In genomic region chr7:25003820-25004388, GRCm38 (mm10) we compare ENCODE assay signal across 22 mouse cellular contexts. TPM values are rescaled to one million over a fixed set of nuclear protein-coding genes. Genes with fewer than 3 reads are reported as not detected.
A peak's percentile ranks its signal among the peaks of the same experiment; 100 is the strongest.
DNase-seq lines count a peak whose midpoint lies in the region; ATAC-seq lines count a peak whose summit lies in the region.
"Had no signal": no experiment of that assay in that cellular context is flagged by ENCODE, and none has a peak within 500 bp of the region (broad histone marks: within the 10 kb centered on the region; RNA-seq: fewer than 3 reads in every experiment).

No protein-coding gene starts in this region.

- peak overlapping the region; percentile 84 for H3K4me2 ChIP-seq in forebrain, embryonic 12.5 days
- peak overlapping the region; percentile 71 for H3K4me2 ChIP-seq in hindbrain, embryonic 13.5 days
- peak overlapping the region; percentile 72 for H3K4me2 ChIP-seq in neural tube, embryonic 12.5 days (replicated peaks)
- H3K4me2 ChIP-seq: liver, embryonic 15.5 days had no signal

- peaks cover 52% of the 10 kb centered on the region for H3K27me3 ChIP-seq in forebrain, embryonic 12.5 days
- H3K27me3 ChIP-seq in forebrain, embryonic 10.5 days (ENCODE audit: poor library complexity, severe bottlenecking), result peaks cover 64% of the 10 kb centered on the region
- 0 out of 2 replicates have a peak, but pooled peaks cover 2% of the 10 kb centered on the region for H3K27me3 ChIP-seq in hindbrain, embryonic 13.5 days
- peaks cover 29% of the 10 kb centered on the region for H3K27me3 ChIP-seq in neural tube, embryonic 12.5 days (replicated peaks)

- ATAC-seq in forebrain, embryonic 12.5 days (ENCODE audit: low FRiP score), result no peak
- no peak for ATAC-seq in hindbrain, embryonic 13.5 days (ENCODE audit: low FRiP score)
- ATAC-seq in neural tube, embryonic 12.5 days (ENCODE audit: low FRiP score, low read depth), result no peak
- ATAC-seq: inflammation-experienced regulatory T-cells, adult 6 months had no signal

- DNase-seq in forebrain, embryonic 10.5 days (ENCODE audit: extremely low spot score, low spot score), result no peak
- peak; percentile 71 for DNase-seq in cerebellum, adult 9-10 months
- no peak for DNase-seq in layer of hippocampus, postnatal 25 days (ENCODE audit: extremely low spot score in 1 of 2, low spot score in 1 of 2)
- no peak for DNase-seq in c-Kit-positive CD71-positive TER-119-positive erythroid progenitor cells, embryonic 14.5 days (ENCODE audit: low spot score)
- no peak for DNase-seq in embryo, embryonic 9.5 days (ENCODE audit: extremely low spot score)
- DNase-seq: adrenal gland, postnatal 36 days; gastrocnemius, postnatal 36 days; lung, postnatal 4 days; thymus, adult 2 months had no signal

- H3K36me3 ChIP-seq in forebrain, embryonic 12.5 days (replicated peaks), result peaks cover 8% of the 10 kb centered on the region; the same call in 1 of the 2 replicates
- no peaks in the 10 kb centered on the region for H3K36me3 ChIP-seq in forebrain, embryonic 10.5 days (replicated peaks)
- H3K36me3 ChIP-seq in hindbrain, embryonic 13.5 days, result peaks cover 32% of the 10 kb centered on the region
- peaks cover 13% of the 10 kb centered on the region for H3K36me3 ChIP-seq in neural tube, embryonic 12.5 days
- H3K36me3 ChIP-seq: liver, embryonic 15.5 days had no signal

- no peaks in the 10 kb centered on the region for H3K9me3 ChIP-seq in forebrain, embryonic 12.5 days
- H3K9me3 ChIP-seq in forebrain, embryonic 10.5 days, result no peaks in the 10 kb centered on the region
- H3K9me3 ChIP-seq in hindbrain, embryonic 13.5 days, result no peaks in the 10 kb centered on the region
- no peaks in the 10 kb centered on the region for H3K9me3 ChIP-seq in neural tube, embryonic 12.5 days
- H3K9me3 ChIP-seq: liver, embryonic 15.5 days had no signal

- H3K4me1 ChIP-seq in forebrain, embryonic 12.5 days, result peaks cover 60% of the 10 kb centered on the region
- H3K4me1 ChIP-seq in forebrain, embryonic 10.5 days, result peaks cover 49% of the 10 kb centered on the region
- H3K4me1 ChIP-seq in hindbrain, embryonic 13.5 days (replicated peaks), result peaks cover 62% of the 10 kb centered on the region
- H3K4me1 ChIP-seq in neural tube, embryonic 12.5 days, result peaks cover 48% of the 10 kb centered on the region
- H3K4me1 ChIP-seq: liver, embryonic 15.5 days had no signal

- 88% methylated on average over 8 of the region's 8 CpGs for WGBS in forebrain, embryonic 12.5 days
- 84% methylated on average over 8 of the region's 8 CpGs for WGBS in forebrain, embryonic 10.5 days
- 78% methylated on average over 8 of the region's 8 CpGs for WGBS in hindbrain, embryonic 13.5 days
- 91% methylated on average over 8 of the region's 8 CpGs for WGBS in neural tube, embryonic 12.5 days

- H3K4me3 ChIP-seq in forebrain, embryonic 12.5 days (replicated peaks), result peak overlapping the region; percentile 65
- no peak overlapping the region for H3K4me3 ChIP-seq in forebrain, embryonic 10.5 days
- H3K4me3 ChIP-seq in hindbrain, embryonic 13.5 days, result peak overlapping the region; percentile 84
- no peak overlapping the region for H3K4me3 ChIP-seq in neural tube, embryonic 12.5 days
- H3K4me3 ChIP-seq: erythroblast, embryonic 14.5 days; liver, embryonic 15.5 days; myocyte had no signal

- no peak overlapping the region; the same call in 1 of the 2 replicates for H3K27ac ChIP-seq in forebrain, embryonic 12.5 days
- H3K27ac ChIP-seq in forebrain, embryonic 10.5 days, result no peak overlapping the region
- 0 out of 2 replicates have a peak overlapping the region, but pooled peaks have one; percentile 9 for H3K27ac ChIP-seq in hindbrain, embryonic 13.5 days
- no peak overlapping the region for H3K27ac ChIP-seq in neural tube, embryonic 12.5 days
- H3K27ac ChIP-seq: kidney, postnatal 0 days; liver, embryonic 15.5 days had no signal

- H3K9ac ChIP-seq in forebrain, embryonic 12.5 days, result no peak overlapping the region; the same call in 1 of the 2 replicates
- peak overlapping the region; percentile 96 for H3K9ac ChIP-seq in hindbrain, embryonic 13.5 days
- peak overlapping the region; percentile 26; the same call in 1 of the 2 replicates for H3K9ac ChIP-seq in neural tube, embryonic 12.5 days
- H3K9ac ChIP-seq: liver, embryonic 15.5 days had no signal

RNA-seq across cellular contexts. Expression of gene Atp1a3, which starts 1.9 kb away (rescaled TPM):
- 68.2 and 87.4 TPM in 2 replicates for polyA plus RNA-seq in forebrain, embryonic 12.5 days (2016; fragmentation: Nextera tagmentation; extraction: Ambion mirVana)
- polyA plus RNA-seq in forebrain, embryonic 10.5 days (2016; fragmentation: Nextera tagmentation; extraction: Ambion mirVana), result 6.8 and 9.1 TPM in 2 replicates
- polyA plus RNA-seq in hindbrain, embryonic 13.5 days (2015; fragmentation: Nextera tagmentation; extraction: Ambion mirVana), result 253 and 258 TPM in 2 replicates
- polyA plus RNA-seq in neural tube, embryonic 12.5 days (2016; fragmentation: Nextera tagmentation; extraction: Ambion mirVana), result 110 and 118 TPM in 2 replicates
- 1,000 to 10,000 TPM; 2,623 to 2,665 TPM for total RNA-seq in layer of hippocampus, postnatal 25 days (2021)

RNA-seq across cellular contexts. Expression of gene Rabac1, which starts 31.4 kb away (rescaled TPM):
- polyA plus RNA-seq in forebrain, embryonic 12.5 days (2016; fragmentation: Nextera tagmentation; extraction: Ambion mirVana), result 82.3 and 87.7 TPM in 2 replicates
- polyA plus RNA-seq in forebrain, embryonic 10.5 days (2016; fragmentation: Nextera tagmentation; extraction: Ambion mirVana), result 73.1 and 73.7 TPM in 2 replicates
- 220 and 226 TPM in 2 replicates for polyA plus RNA-seq in hindbrain, embryonic 13.5 days (2015; fragmentation: Nextera tagmentation; extraction: Ambion mirVana)
- 151 and 154 TPM in 2 replicates for polyA plus RNA-seq in neural tube, embryonic 12.5 days (2016; fragmentation: Nextera tagmentation; extraction: Ambion mirVana)
- total RNA-seq in layer of hippocampus, postnatal 25 days (2021), result 100 to 1,000 TPM; 270 to 302 TPM

RNA-seq across cellular contexts. Expression of gene Gm4881, which starts 59.6 kb away (rescaled TPM):
- 1.0 and 1.7 TPM in 2 replicates for polyA plus RNA-seq in forebrain, embryonic 12.5 days (2016; fragmentation: Nextera tagmentation; extraction: Ambion mirVana)
- polyA plus RNA-seq in forebrain, embryonic 10.5 days (2016; fragmentation: Nextera tagmentation; extraction: Ambion mirVana), result not detected in 2 replicates
- polyA plus RNA-seq in hindbrain, embryonic 13.5 days (2015; fragmentation: Nextera tagmentation; extraction: Ambion mirVana), result 5.1 and 5.8 TPM in 2 replicates
- polyA plus RNA-seq in neural tube, embryonic 12.5 days (2016; fragmentation: Nextera tagmentation; extraction: Ambion mirVana), result 0.75 and 0.84 TPM in 2 replicates
- total RNA-seq in layer of hippocampus, postnatal 25 days (2021), result not detected
- total RNA-seq: adrenal gland, postnatal 36 days; common myeloid progenitor, adult 5-6 weeks; ES-E14; gastrocnemius, postnatal 36 days; layer of hippocampus, postnatal 14 days had no signal
- polyA plus RNA-seq: erythroblast, embryonic 14.5 days; heart, embryonic 14.5 days; inflammation-experienced regulatory T-cells, adult 6 months; kidney, postnatal 0 days; limb, embryonic 11.5 days; liver, embryonic 15.5 days; myocyte had no signal

Comparison
In these comparisons a context has a peak if more than half of its experiments do, and no peak if none do; other contexts are left out.
1. H3K4me3 ChIP-seq: peak in forebrain, embryonic 12.5 days (single experiment) and hindbrain, embryonic 13.5 days (single experiment); none in forebrain, embryonic 10.5 days (single experiment) and neural tube, embryonic 12.5 days (single experiment).
2. Peak in every context shown above with its lines, with median percentiles within 50 percentile points of each other: H3K4me2 ChIP-seq.